Mouse (Mus musculus) spleen, postnatal 10 days (tissue): Measurements from ENCODE around the gene Ctnna3.
"Not testable (repeated sequence)": the region's sequence is repeated elsewhere in the genome, so short reads cannot be mapped to it uniquely, and the experiment has no call there.

Experiments
- DNase-seq, 2 experiments: peaks; one replicate each; pipeline ENCODE4 v3.0.0; 2021 to 2022; ENCODE audit warnings: low spot score in 2 of 2

Ctnna3 gene

GRCm38 (mm10) chr10:64588116-64588515 lies 1158.2 kb downstream of the Ctnna3 start:
- no peak for DNase-seq

GRCm38 (mm10) chr10:64636760-64637159 lies 1206.9 kb downstream of the Ctnna3 start:
- no peak for DNase-seq

GRCm38 (mm10) chr10:64639061-64639460 lies 1209.2 kb downstream of the Ctnna3 start:
- DNase-seq: no peak

- no peak for DNase-seq
Measured at GRCm38 (mm10) chr10:64641093-64641492, 1211.2 kb downstream of the Ctnna3 start.

- no peak for DNase-seq
Measured at GRCm38 (mm10) chr10:64641576-64641975, 1211.7 kb downstream of the Ctnna3 start.

- DNase-seq: no peak
Measured at GRCm38 (mm10) chr10:64643976-64644375, 1214.1 kb downstream of the Ctnna3 start.

- no peak for DNase-seq
Measured at GRCm38 (mm10) chr10:64661190-64661589, 1231.3 kb downstream of the Ctnna3 start.

GRCm38 (mm10) chr10:64671469-64671868 lies 1241.6 kb downstream of the Ctnna3 start:
- DNase-seq: no peak

- DNase-seq: no peak
Measured at GRCm38 (mm10) chr10:64675796-64676195, 1245.9 kb downstream of the Ctnna3 start.

- no peak for DNase-seq
Measured at GRCm38 (mm10) chr10:64710017-64710416, 1280.1 kb downstream of the Ctnna3 start.

GRCm38 (mm10) chr10:64718036-64718435 lies 1288.1 kb downstream of the Ctnna3 start:
- no peak for DNase-seq

- no peak for DNase-seq
Measured at GRCm38 (mm10) chr10:64735692-64736091, 1305.8 kb downstream of the Ctnna3 start.

- no peak for DNase-seq
Measured at GRCm38 (mm10) chr10:64736616-64737015, 1306.7 kb downstream of the Ctnna3 start.

- not testable (repeated sequence) for DNase-seq
Measured at GRCm38 (mm10) chr10:64741721-64742120, 1311.8 kb downstream of the Ctnna3 start.

- not testable (repeated sequence) for DNase-seq
Measured at GRCm38 (mm10) chr10:64744099-64744498, 1314.2 kb downstream of the Ctnna3 start.

GRCm38 (mm10) chr10:64748651-64749050 lies 1318.8 kb downstream of the Ctnna3 start:
- DNase-seq: no peak

GRCm38 (mm10) chr10:64750791-64751190 lies 1320.9 kb downstream of the Ctnna3 start:
- no peak for DNase-seq

GRCm38 (mm10) chr10:64836315-64836714 lies 1406.4 kb downstream of the Ctnna3 start:
- no peak for DNase-seq

- DNase-seq: no peak
Measured at GRCm38 (mm10) chr10:64861439-64861838, 1431.5 kb downstream of the Ctnna3 start.

GRCm38 (mm10) chr10:64870888-64871287 lies 1441.0 kb downstream of the Ctnna3 start:
- DNase-seq: no peak

- DNase-seq: no peak
Measured at GRCm38 (mm10) chr10:64876506-64876905, 1446.6 kb downstream of the Ctnna3 start.

GRCm38 (mm10) chr10:64879860-64880259 lies 1450.0 kb downstream of the Ctnna3 start:
- no peak for DNase-seq

- no peak for DNase-seq
Measured at GRCm38 (mm10) chr10:64886946-64887345, 1457.0 kb downstream of the Ctnna3 start.

GRCm38 (mm10) chr10:64892458-64892857 lies 1462.6 kb downstream of the Ctnna3 start:
- DNase-seq: no peak
